Mouse (Mus musculus): ENCODE measurements around the gene Gm5678.

Gene Gm5678

DNA sequence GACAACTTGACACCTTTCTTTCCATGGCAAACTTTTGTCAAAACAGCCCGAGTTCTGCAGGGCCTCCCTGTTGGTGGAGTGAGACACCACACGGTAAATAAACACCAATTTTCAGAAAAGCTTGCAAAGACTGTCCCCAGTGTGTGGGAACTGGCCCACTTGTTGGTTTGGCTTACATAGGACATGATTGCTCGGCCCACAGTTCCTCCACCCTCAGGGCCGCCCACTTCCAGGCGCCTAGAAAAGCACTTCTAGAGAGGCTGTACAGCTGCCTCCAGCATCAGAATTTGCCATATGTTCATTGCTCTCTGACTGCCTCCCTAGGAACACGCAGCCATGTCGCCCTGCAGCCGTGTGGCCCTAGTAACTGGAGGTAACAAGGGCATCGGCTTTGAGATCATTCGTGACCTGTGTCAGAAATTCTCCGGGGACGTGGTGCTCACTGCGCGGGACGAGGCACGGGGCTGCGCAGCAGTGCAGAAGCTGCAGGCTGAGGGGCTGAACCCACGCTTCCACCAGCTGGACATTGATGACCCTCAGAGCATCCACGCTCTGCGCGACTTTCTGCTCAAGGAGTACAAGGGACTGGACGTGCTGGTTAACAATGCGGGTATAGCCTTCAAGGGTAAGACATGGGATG lies at the start of gene Gm5678:
Gene Gm5678 (plus strand): TSS at position 337 of the 640 bp plus-strand sequence.
- CTCF ChIA-PET = no interaction called here

DNA sequence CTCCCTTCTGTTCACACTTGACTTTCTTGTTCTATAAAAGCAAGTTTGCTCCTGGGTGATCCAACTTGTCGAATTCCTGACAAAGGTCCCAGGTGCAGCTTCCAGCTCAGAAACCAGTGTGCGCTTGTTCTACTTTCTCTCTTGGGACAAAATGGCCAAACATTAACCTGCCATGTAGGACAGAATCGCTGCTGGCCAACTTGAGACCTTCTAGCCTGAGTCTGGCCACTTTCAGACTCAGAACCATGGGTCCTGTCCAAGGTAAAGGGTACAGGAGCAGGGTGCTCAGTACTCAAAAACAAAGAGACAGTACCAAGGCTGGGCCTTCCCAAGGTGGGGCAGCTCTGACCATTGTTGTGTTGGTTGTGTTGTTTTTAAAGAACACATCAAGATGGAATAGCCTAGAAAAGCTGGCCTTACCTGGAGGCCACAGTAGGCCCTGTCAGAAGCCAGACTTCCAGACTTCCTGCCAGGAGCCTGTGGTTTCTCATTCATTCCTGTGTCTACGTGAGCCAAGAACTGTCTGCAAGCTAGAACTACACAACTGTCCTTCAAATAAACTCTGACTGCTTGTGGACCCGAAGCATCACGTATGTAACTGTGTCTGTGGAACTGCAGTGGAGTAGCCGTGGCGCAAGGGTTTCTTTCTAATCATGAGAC lies 49.4 kb upstream of the Gm5678 start:
- CTCF ChIA-PET = no interaction called here

DNA sequence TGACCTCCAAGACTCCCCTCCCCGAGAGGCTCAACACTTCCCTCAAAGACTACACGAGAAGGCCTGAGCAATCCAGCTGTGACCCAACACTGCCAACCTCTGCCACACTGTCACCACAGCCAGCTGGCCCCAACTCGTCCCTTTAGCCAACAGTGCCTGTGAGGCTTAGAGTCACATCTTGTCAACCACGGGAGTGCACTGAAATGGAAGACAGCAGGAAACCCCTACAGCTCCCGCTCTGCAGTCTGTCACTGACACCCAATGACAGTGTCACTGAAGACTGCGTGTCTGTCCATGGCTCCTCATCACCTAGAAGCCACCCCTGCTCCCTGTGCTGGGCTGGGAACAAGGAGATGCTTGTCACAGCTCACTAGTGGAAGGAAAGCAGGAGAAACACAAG lies 46.8 kb upstream of the Gm5678 start:
- CTCF ChIA-PET = no interaction called here

GRCm38 (mm10) chr16:93584976-93585702 lies 42.8 kb upstream of the Gm5678 start:
- CTCF ChIA-PET = interaction anchor here (0.6 kb wide), 1 partner anchor 931 kb away, joined by 14 read pairs; no protein-coding TSS in a partner anchor

- CTCF ChIA-PET = interaction anchor here (0.6 kb wide), 1 partner anchor 932 kb away, joined by 14 read pairs; no protein-coding TSS in a partner anchor
These were observed 42.1 kb upstream of the Gm5678 start for GRCm38 (mm10) chr16:93585703-93586205.

GRCm38 (mm10) chr16:93586382-93586781 lies 41.5 kb upstream of the Gm5678 start:
- CTCF ChIA-PET = no interaction called here

GRCm38 (mm10) chr16:93588281-93588680 lies 39.6 kb upstream of the Gm5678 start:
- CTCF ChIA-PET = interaction anchor here (0.7 kb wide), 1 partner anchor 471 kb away, joined by 4 read pairs; no protein-coding TSS in a partner anchor

DNA sequence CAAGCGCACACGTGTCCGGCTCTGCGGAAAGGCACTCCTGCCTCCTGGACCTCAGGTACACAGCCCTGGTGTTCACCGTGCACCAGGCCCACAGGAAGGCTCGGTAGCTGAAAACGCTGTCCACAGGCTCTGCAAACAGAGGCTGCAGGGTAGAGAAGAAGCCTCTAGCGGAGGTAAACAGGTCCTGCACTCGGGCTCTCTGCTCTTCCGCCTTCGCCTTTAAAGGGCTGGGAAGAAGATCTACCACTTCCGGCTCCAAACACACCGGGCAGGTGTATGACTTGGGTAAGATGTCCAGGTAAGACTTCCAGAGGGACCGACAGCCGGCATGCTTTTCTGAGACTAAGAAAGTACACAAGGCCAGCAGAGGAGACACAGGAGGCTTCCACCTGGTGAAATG lies 37.0 kb upstream of the Gm5678 start:
- CTCF ChIA-PET = no interaction called here

GRCm38 (mm10) chr16:93591450-93592430 lies 36.2 kb upstream of the Gm5678 start:
- CTCF ChIA-PET = no interaction called here

DNA sequence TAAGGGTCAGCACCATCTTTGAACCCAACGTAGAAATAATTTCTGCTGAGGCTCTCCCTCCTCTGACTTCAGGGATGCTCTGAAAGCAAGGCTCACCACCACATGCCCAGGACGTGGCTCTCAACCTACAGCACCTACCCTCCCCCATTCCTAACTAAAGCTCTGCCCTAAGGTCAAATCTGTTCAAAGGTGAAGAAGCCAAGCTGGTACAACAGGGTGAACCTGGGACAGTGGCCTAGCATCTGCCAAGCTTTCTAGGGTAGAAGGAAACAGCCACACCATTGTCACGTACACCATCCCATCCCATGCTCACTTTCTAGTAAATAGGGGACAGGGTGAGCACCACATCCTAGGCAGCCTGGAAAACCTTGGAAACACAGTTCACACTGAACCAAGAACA lies 35.2 kb upstream of the Gm5678 start:
- CTCF ChIA-PET = no interaction called here

GRCm38 (mm10) chr16:93593406-93593805 lies 34.5 kb upstream of the Gm5678 start:
- CTCF ChIA-PET = no interaction called here

GRCm38 (mm10) chr16:93594448-93594847 lies 33.4 kb upstream of the Gm5678 start:
- CTCF ChIA-PET = no interaction called here

- CTCF ChIA-PET = interaction anchor here (0.6 kb wide), 1 partner anchor 115 kb away, joined by 3 read pairs; no protein-coding TSS in a partner anchor
These were observed 32.1 kb upstream of the Gm5678 start for GRCm38 (mm10) chr16:93595766-93596165.

DNA sequence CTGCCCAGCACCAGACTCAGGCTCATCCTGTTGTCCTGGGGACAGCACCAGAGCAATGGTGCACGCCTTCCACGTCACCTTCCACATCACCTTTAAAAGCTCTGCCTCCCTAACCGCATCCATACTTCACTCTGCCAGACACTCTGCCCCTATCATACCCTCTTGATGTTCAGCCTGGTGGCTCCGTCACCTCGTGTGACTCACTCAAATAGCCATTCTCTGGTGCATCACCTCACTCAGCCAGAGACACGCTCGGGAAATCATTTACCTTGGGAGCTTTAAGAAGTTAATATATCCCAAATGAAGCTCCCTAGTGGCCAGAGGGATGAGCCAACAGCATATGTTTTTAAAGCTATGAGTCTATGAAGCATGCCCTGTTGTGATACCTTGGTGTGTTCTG lies 31.1 kb upstream of the Gm5678 start:
- CTCF ChIA-PET = no interaction called here

DNA sequence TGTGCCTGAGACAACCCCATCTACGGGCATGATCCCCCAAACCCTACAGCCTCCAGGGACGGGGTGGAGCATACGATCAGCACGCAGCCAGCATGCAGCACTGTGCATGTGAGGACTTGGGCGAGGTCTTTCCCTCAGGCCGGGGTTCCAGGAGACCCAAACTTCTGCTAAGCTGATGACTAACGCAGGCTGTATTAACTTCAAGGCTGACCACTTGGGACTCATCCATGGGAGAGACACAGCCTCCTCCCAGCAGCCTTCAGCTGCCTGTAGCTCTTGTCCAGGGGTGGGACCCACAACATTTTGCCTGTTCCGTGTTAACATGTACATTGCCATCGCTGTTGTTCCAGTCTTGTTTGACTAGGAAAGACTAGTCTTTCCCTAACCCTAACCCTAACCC lies 30.3 kb upstream of the Gm5678 start:
- CTCF ChIA-PET = no interaction called here

GRCm38 (mm10) chr16:93599461-93599860 lies 28.4 kb upstream of the Gm5678 start:
- CTCF ChIA-PET = no interaction called here

GRCm38 (mm10) chr16:93603439-93604212 lies 24.3 kb upstream of the Gm5678 start, which contains the start of gene Setd4:
Gene Setd4 (minus strand): TSS chr16:93604063.
- CTCF ChIA-PET = no interaction called here

GRCm38 (mm10) chr16:93604481-93604969 lies 23.4 kb upstream of the Gm5678 start:
- CTCF ChIA-PET = no interaction called here

DNA sequence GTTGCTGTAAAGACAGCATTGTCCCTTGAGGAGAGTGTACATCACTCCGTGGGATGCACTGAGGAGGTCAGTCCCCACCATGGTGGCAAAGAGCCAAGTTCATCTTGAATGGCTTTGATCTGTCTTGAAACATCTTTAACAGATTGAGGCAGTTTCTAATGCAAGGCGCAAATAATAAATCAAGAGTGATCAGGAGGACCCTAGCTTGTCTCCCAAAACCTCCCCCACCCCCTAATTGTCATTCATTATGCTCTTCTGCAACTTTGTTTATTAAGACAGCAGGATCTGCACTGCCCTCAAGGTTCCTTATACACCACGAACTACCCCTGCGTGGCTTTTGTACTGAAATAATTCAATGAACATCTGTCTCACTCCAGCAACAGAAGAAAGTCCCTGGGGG lies 22.3 kb upstream of the Gm5678 start, which contains the start of gene Cbr1:
Gene Cbr1 (plus strand): TSS at position 301 of the 400 bp plus-strand sequence.
- CTCF ChIA-PET = interaction anchor here (0.6 kb wide), 1 partner anchor 9 kb away, joined by 6 read pairs; no protein-coding TSS in a partner anchor

- CTCF ChIA-PET = interaction anchor here (0.6 kb wide), 1 partner anchor 8 kb away, joined by 6 read pairs; no protein-coding TSS in a partner anchor
These were observed 21.8 kb upstream of the Gm5678 start for GRCm38 (mm10) chr16:93606146-93606545.
